Mouse (Mus musculus) midbrain, embryonic 12.5 days (tissue): ENCODE measurements around the gene Sgo2a. TPM values are rescaled to one million over a fixed set of nuclear protein-coding genes. Genes with fewer than 3 reads are reported as not detected.

ENCODE experiments used
- ATAC-seq: fragments of 200-750 bp; cut with Nextera tagmentation; 2 replicates; pipeline ENCODE4 v1.8.0; 2017; ENCODE audit warnings: low read depth, moderate TSS enrichment, moderate library complexity; ENCODE audit not compliant: low FRiP score
- H3K27ac ChIP-seq: fragments of 300-500 bp; sonication (generic); replicated peaks from 2 replicates; pipeline ENCODE4 v1.5.1; 2016; ENCODE audit warnings: mild to moderate bottlenecking
- H3K27me3 ChIP-seq: fragments of 300-500 bp; sonication (generic); 2 replicates; pipeline ENCODE4 v1.6.1; 2016; ENCODE audit warnings: mild to moderate bottlenecking
- H3K36me3 ChIP-seq: fragments of 300-500 bp; sonication (generic); 2 replicates; pipeline ENCODE4 v1.6.1; 2016
- H3K4me1 ChIP-seq: fragments of 300-500 bp; sonication (generic); 2 replicates; pipeline ENCODE4 v1.6.1; 2016
- H3K4me2 ChIP-seq: fragments of 300-500 bp; sonication (generic); replicated peaks from 2 replicates; pipeline ENCODE4 v1.6.1; 2016; ENCODE audit warnings: mild to moderate bottlenecking, moderate library complexity
- H3K4me3 ChIP-seq: fragments of 300-500 bp; sonication (generic); 2 replicates; pipeline ENCODE4 v1.5.1; 2016; ENCODE audit warnings: mild to moderate bottlenecking
- H3K9ac ChIP-seq: fragments of 300-500 bp; sonication (generic); replicated peaks from 2 replicates; pipeline ENCODE4 v1.6.1; 2016; ENCODE audit warnings: mild to moderate bottlenecking, moderate library complexity
- H3K9me3 ChIP-seq: fragments of 300-500 bp; sonication (generic); 2 replicates; pipeline ENCODE4 v1.6.1; 2016; ENCODE audit warnings: mild to moderate bottlenecking
- WGBS: fragments of 180-500 bp; shearing (Covaris S2); methylation state at CpG from one replicate; pipeline ENCODE4 v1.1.7; 2016; 5-methylcytosine and 5-hydroxymethylcytosine counted together
- polyA plus RNA-seq: library from polyadenylated mRNA; unstranded; fragments of >200 nt; fragmentation: Nextera tagmentation; extraction: Ambion mirVana; gene quantifications from 2 replicates; pipeline ENCODE4 v1.2.1, GENCODE M21; 2016

Sgo2a gene
- polyA plus RNA-seq, 1 experiment from 2014 or later: 21.7 TPM

GRCm38 (mm10) chr1:58045546-58045945 is 49.8 kb downstream of the Sgo2a start:
- no peaks in the 10 kb centered on the region for H3K9me3 ChIP-seq
- H3K4me2 ChIP-seq: no peak overlapping the region
- no peaks in the 10 kb centered on the region for H3K27me3 ChIP-seq
- H3K36me3 ChIP-seq: no peaks in the 10 kb centered on the region
- H3K4me1 ChIP-seq: peaks cover 10% of the 10 kb centered on the region
- no peak overlapping the region for H3K4me3 ChIP-seq
- H3K9ac ChIP-seq: no peak overlapping the region
- 63% methylated on average over 5 of the region's 5 CpGs for WGBS
- ATAC-seq: no peak
- no peak overlapping the region for H3K27ac ChIP-seq

- WGBS: 58% methylated on average over 3 of the region's 3 CpGs
- Histone ChIP-seq H3K4me2 (no peak overlapping the region), H3K4me1 (peaks cover 10% of the 10 kb centered on the region), H3K36me3 (no peaks in the 10 kb centered on the region), H3K4me3 (no peak overlapping the region), H3K27me3 (no peaks in the 10 kb centered on the region), H3K9ac (no peak overlapping the region), H3K9me3 (no peaks in the 10 kb centered on the region), H3K27ac (peak overlapping the region; percentile 49; the same call in 1 of the 2 replicates)
- peak; percentile 65; the same call in 1 of the 2 replicates for ATAC-seq
Measured at GRCm38 (mm10) chr1:58046721-58047290, 51.0 kb downstream of the Sgo2a start.

DNA sequence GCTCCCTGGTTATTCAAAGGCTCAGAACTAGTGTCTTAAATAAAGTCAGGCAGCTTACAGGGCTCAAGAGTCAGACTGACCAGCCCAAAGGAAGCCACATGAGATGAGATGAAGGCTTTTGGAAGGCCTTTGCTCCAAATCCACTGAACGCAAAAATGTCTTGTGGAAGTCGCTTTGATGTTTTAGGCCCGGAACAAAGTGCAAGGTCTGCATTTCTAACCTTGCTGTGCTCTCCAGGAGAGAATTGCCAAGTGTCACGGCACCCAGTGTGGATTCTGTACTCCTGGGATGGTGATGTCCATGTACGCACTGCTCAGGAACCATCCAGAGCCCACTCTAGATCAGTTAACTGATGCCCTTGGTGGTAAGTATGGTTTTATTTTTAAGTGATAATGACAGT is 53.4 kb downstream of the Sgo2a start:
- Histone ChIP-seq H3K4me3 (no peak overlapping the region), H3K27me3 (no peaks in the 10 kb centered on the region), H3K27ac (no peak overlapping the region), H3K4me2 (no peak overlapping the region), H3K4me1 (peaks cover 10% of the 10 kb centered on the region), H3K9me3 (no peaks in the 10 kb centered on the region), H3K9ac (no peak overlapping the region), H3K36me3 (no peaks in the 10 kb centered on the region)
- WGBS: 88% methylated on average over 5 of the region's 5 CpGs
- no peak for ATAC-seq

DNA sequence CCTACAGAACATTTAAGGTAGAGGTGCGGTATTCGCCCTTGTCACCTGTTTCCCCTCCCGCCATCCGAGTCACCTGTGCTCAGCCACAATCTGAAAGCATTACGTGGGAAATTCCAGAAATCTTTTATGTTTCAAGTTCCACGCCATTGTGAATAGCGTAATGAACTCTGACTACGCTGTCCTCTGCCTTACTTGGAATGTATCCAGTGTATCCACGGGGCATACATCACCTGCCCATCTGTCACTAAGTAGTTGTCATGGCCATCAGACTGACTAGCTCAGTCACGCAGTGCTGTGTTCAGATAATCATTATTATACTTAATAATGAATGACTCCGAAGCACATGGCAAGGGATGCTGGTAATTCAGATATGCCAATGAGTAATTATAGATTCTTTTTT is 59.8 kb downstream of the Sgo2a start:
- no peaks in the 10 kb centered on the region for H3K36me3 ChIP-seq
- no peaks in the 10 kb centered on the region for H3K9me3 ChIP-seq
- no peak overlapping the region for H3K4me2 ChIP-seq
- no peak overlapping the region for H3K4me3 ChIP-seq
- H3K9ac ChIP-seq: no peak overlapping the region
- 89% methylated on average over 11 of the region's 11 CpGs for WGBS
- no peak overlapping the region for H3K27ac ChIP-seq
- H3K4me1 ChIP-seq: no peaks in the 10 kb centered on the region
- H3K27me3 ChIP-seq: no peaks in the 10 kb centered on the region
- no peak for ATAC-seq

DNA sequence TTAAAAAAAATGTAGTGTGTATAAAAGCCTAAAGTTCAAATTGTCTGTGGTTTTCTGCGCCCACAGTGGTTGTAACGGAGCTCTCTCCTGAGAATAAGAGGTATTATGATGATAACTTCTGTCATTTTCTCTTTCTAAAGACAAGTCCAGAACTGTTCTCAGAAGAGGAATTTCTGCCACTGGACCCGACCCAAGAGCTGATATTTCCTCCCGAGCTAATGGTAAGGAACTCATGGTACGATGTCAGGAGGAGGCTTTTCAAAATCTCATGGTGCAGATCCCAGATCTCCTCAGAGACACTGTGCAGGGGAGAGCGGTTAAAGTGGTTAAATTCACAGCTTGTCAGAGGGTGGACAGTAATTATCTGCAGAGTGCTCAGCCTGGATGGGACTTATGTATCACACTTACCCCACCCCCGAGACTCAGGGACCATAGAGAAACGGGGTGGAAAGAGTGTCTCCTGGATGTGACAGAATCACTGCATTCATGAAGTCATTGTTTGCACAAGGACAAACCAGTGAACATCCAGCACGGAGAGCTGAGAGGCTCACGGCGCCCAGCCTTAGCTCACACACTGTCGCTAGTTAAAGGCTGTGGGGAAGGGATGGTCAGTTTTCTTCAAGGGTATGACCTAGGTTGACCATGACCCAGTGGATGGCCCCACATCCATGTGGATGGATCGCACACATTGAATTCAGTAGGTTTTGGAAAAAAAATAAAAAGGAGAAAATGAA is 60.5 kb downstream of the Sgo2a start:
- Histone ChIP-seq H3K4me2 (no peak overlapping the region), H3K4me1 (no peaks in the 10 kb centered on the region), H3K27me3 (no peaks in the 10 kb centered on the region), H3K9ac (no peak overlapping the region), H3K36me3 (no peaks in the 10 kb centered on the region), H3K27ac (no peak overlapping the region), H3K9me3 (no peaks in the 10 kb centered on the region), H3K4me3 (no peak overlapping the region)
- no peak for ATAC-seq
- 85% methylated on average over 13 of the region's 13 CpGs for WGBS

- Histone ChIP-seq H3K9ac (no peak overlapping the region), H3K4me2 (no peak overlapping the region), H3K27ac (no peak overlapping the region), H3K9me3 (no peaks in the 10 kb centered on the region), H3K27me3 (no peaks in the 10 kb centered on the region), H3K4me3 (no peak overlapping the region), H3K4me1 (no peaks in the 10 kb centered on the region), H3K36me3 (no peaks in the 10 kb centered on the region)
- ATAC-seq: no peak
- WGBS: 82% methylated on average over 11 of the region's 11 CpGs
Measured at GRCm38 (mm10) chr1:58056939-58057338, 61.2 kb downstream of the Sgo2a start.

DNA sequence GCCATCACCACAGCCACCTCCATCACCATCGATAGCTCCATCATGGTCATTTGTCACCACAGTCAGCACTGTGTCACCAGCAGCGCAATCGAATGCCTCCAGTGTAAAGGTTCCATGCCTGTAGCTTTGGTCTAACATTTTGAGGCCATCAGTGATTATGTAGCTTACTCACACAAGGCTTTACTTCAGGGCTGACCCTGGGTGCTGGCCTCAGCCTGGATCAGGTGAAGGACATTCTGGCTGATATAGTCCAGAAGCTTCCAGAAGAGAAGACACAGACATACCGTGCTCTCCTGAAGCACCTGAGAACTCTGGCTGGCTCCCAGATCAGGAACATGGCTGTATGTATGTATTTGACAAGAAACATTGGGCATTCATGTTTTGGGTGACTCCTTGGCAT is 63.1 kb downstream of the Sgo2a start:
- H3K9me3 ChIP-seq: no peaks in the 10 kb centered on the region
- no peak overlapping the region for H3K4me2 ChIP-seq
- WGBS: 95% methylated on average over 4 of the region's 4 CpGs
- H3K9ac ChIP-seq: no peak overlapping the region
- H3K4me3 ChIP-seq: no peak overlapping the region
- ATAC-seq: no peak
- no peaks in the 10 kb centered on the region for H3K4me1 ChIP-seq
- no peaks in the 10 kb centered on the region for H3K27me3 ChIP-seq
- no peaks in the 10 kb centered on the region for H3K36me3 ChIP-seq
- no peak overlapping the region for H3K27ac ChIP-seq

GRCm38 (mm10) chr1:58062131-58062530 is 66.4 kb downstream of the Sgo2a start:
- 91% methylated on average over 7 of the region's 7 CpGs for WGBS
- Histone ChIP-seq H3K9me3 (no peaks in the 10 kb centered on the region), H3K4me3 (no peak overlapping the region), H3K27me3 (no peaks in the 10 kb centered on the region), H3K9ac (no peak overlapping the region), H3K36me3 (no peaks in the 10 kb centered on the region), H3K4me1 (no peaks in the 10 kb centered on the region), H3K27ac (no peak overlapping the region), H3K4me2 (no peak overlapping the region)
- ATAC-seq: no peak

DNA sequence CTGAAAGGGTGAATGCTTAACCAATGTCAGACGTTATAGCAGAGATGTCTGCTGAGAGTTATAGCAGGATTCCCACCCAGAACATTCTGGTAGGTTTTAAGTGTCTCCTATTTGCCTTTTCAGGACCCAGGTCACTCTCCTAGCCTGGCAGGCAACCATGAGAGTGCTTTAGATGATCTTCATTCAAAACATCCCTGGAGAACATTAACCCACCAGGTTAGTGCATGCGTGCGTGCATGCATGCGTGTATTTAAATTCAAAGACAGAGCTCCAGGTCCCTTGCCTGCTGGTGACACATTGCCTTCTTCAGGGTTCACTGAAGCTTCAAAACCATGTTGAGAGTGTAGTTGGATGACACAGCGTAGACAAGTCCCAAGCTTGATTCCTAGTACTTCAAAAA is 69.4 kb downstream of the Sgo2a start:
- H3K9ac ChIP-seq: no peak overlapping the region
- no peak overlapping the region for H3K4me3 ChIP-seq
- no peaks in the 10 kb centered on the region for H3K9me3 ChIP-seq
- no peaks in the 10 kb centered on the region for H3K27me3 ChIP-seq
- ATAC-seq: no peak
- no peaks in the 10 kb centered on the region for H3K4me1 ChIP-seq
- H3K36me3 ChIP-seq: no peaks in the 10 kb centered on the region
- no peak overlapping the region for H3K27ac ChIP-seq
- 90% methylated on average over 5 of the region's 5 CpGs for WGBS
- H3K4me2 ChIP-seq: no peak overlapping the region

- Histone ChIP-seq H3K27me3 (no peaks in the 10 kb centered on the region), H3K4me1 (no peaks in the 10 kb centered on the region), H3K36me3 (no peaks in the 10 kb centered on the region), H3K27ac (no peak overlapping the region), H3K9me3 (no peaks in the 10 kb centered on the region), H3K9ac (no peak overlapping the region), H3K4me2 (no peak overlapping the region), H3K4me3 (no peak overlapping the region)
- WGBS: 75% methylated on average over 3 of the region's 3 CpGs
- no peak for ATAC-seq
Measured at GRCm38 (mm10) chr1:58065606-58066005, 69.8 kb downstream of the Sgo2a start.

GRCm38 (mm10) chr1:58069181-58069580 is 73.4 kb downstream of the Sgo2a start:
- H3K36me3 ChIP-seq: no peaks in the 10 kb centered on the region
- WGBS: 85% methylated on average over 6 of the region's 6 CpGs
- 0 out of 2 replicates have a peak, but pooled peaks cover 9% of the 10 kb centered on the region for H3K4me1 ChIP-seq
- no peak overlapping the region for H3K9ac ChIP-seq
- H3K4me3 ChIP-seq: no peak overlapping the region
- H3K9me3 ChIP-seq: no peaks in the 10 kb centered on the region
- H3K27ac ChIP-seq: no peak overlapping the region
- ATAC-seq: no peak
- no peaks in the 10 kb centered on the region for H3K27me3 ChIP-seq
- no peak overlapping the region for H3K4me2 ChIP-seq

DNA sequence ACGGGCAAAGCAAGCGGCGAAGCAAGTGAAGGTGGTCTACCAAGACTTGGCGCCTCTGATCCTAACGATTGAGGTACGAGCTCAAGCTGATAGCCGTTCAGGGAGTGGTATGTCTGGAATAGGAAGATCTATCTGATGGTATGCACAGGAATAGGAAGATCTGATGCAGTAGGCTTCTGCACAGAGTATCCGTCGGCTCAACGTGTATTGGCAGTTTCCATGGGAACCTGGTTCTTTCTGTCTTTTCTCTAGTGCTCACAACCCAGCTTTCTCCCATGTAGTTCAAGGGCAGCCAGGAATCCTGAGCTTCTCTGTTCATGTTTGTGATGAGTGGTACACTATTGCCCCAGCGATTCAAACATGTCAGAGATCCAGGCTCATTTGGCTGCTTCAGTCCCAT is 74.3 kb downstream of the Sgo2a start:
- no peaks in the 10 kb centered on the region for H3K36me3 ChIP-seq
- no peaks in the 10 kb centered on the region for H3K9me3 ChIP-seq
- no peaks in the 10 kb centered on the region for H3K27me3 ChIP-seq
- no peak overlapping the region for H3K27ac ChIP-seq
- no peak overlapping the region for H3K9ac ChIP-seq
- no peak for ATAC-seq
- H3K4me2 ChIP-seq: no peak overlapping the region
- WGBS: 90% methylated on average over 11 of the region's 11 CpGs
- no peak overlapping the region for H3K4me3 ChIP-seq
- H3K4me1 ChIP-seq: 0 out of 2 replicates have a peak, but pooled peaks cover 9% of the 10 kb centered on the region
